Mouse (Mus musculus): ENCODE measurements around the gene Urb1.

DNA sequence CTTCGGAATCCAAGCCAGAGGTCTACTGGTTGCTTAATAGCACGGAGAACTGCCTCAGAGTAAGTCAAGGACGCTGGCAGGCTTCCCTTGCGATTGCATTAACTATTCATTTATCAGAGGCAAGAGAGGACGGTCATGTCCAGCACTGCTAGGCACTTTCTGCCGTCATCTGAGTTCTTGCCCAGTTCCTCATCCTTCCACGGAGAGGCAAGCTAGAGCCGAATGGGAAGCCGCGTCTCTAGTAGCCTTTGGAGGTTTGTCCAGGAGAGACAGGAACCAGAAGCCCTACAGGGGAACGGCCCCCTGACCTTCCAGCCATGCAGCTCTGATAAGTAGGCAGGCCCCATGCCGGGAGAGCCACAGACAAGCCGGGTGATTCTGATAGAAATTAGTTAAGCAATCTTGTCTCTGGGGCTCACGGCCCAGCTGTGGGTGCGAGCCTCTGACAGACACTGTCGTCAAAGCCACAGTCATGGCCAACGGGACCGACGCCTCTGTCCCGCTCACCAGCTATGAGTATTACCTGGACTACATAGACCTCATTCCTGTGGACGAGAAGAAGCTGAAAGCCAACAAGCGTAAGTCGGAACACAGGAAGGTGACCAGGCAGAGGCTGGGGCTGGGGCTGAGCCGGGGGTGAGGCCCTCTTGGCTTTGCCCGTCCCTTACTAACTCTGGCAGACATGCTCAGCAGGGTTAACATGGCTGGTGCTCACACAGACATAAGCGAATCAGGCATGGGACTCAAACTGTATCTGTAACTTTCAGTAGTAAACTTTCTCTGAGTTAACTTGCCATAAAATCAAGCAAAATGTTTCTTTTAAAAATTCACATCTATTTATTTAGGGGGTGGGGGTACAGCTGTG is 71.9 kb downstream of the Urb1 start, which contains the start of gene Mrap:
- TF ChIP-seq MAFK (IDR thresholded peaks at IDR 0.05; ENCODE audit: insufficient read depth, low read depth, low read length): no peak
- TF ChIP-seq HCFC1 (IDR thresholded peaks at IDR 0.05; ENCODE audit: borderline replicate concordance, insufficient read depth, low read length): no peak
- no peak for TF ChIP-seq CHD2 (IDR thresholded peaks at IDR 0.05; ENCODE audit: low read depth, low read length)
- TF ChIP-seq ZC3H11A (IDR thresholded peaks at IDR 0.05; ENCODE audit: borderline replicate concordance, low read depth, low read length): no peak

Measured in ES-E14 (cell line).